Mouse (Mus musculus): ENCODE measurements at regions not wholly inside any gene's neighbourhood (a gene's known extent, or its start where the extent isn't known, plus 50 kb on each side); places are given as distances from the start of the nearest gene placed in this dataset.

- no peak for TF ChIP-seq POLR2A (IDR thresholded peaks at IDR 0.05; ENCODE audit: low read depth, low read length)
- TF ChIP-seq CTCF (conservative IDR thresholded peaks at IDR 0.05; ENCODE audit: insufficient read depth, insufficient read length, low read depth, low read length): no peak
Measured at GRCm38 (mm10) chr1:88611241-88611640, 90.8 kb downstream of the Arl4c start.

Data from kidney, adult 2 months (tissue).